Mouse (Mus musculus) c-Kit-positive CD71-positive TER-119-positive erythroid progenitor cells, embryonic 14.5 days (primary cell): ENCODE measurements at regions not wholly inside any gene's neighbourhood (a gene's known extent, or its start where the extent isn't known, plus 50 kb on each side); places are given as distances from the start of the nearest gene placed in this dataset.
A peak's percentile ranks its signal among the peaks of the same experiment; 100 is the strongest.

Experiments
- DNase-seq: peaks from one replicate; pipeline ENCODE4 v3.0.0-alpha.2; 2013; ENCODE audit warnings: low spot score

DNA sequence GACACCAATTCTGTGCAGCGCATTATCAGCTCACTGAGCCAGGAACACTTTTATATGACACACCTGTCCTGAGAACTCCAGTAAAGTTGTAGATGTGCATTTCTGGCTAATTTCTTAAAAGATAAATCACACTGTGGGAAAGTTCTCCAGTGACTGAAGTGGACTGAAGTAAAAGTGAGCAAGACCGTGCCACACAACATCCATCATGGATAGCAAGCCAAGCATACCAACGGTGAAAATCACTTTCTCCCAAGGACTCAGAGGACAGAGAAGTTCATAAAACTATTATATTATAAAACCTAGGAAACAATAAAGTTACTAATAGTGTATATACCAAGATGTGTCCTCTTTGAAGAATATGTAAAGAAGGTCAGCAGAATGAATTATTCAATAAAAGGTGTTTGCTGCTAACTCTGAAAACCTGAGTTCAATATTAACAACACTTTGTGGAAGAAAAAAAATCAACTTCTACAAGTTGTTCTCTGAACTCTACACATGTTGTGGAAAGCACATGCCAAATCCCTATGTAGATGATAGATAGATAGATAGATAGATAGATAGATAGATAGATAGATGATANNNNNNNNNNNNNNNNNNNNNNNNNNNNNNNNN, 298.2 kb upstream of the Igbp1b start:
- DNase-seq: peak; percentile 7

DNA sequence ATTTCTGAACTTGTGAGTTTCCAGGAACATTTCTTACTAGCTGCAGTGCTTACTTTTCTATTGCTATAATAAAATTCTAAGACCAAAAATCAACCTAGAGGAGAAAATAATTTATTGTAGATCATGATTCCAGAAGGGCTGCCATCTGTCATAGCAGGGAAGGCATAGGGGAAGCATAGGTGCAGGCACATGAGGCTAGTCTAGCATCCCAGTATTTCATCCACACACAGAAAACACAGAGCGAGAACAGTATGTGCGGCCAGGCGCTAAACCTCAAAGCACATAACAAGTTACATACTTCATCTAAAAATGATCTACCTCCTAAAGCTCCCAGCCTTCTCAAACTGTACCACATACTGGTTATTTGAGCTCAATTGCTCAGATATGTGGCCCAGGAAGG, 292.5 kb upstream of the Igbp1b start:
- DNase-seq: no peak

DNA sequence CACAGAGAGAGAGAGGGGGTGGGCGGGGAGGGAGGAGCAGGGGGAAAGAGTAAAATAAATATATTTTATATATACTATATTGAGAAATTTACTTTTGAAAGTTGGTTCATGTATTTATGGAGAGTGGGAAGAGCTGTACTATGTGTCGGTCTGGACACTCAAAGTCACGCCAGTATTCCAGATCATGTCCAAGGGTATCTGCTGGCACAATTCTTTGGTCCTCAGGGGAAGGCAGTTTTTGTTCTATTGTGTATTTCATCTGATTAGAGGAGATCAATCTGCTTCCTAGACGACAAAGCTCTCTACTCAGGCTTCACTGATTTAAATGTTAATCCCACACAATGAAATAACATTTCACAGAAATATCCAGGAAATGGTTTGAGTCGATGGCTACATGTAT, 288.3 kb upstream of the Igbp1b start:
- DNase-seq: no peak

DNA sequence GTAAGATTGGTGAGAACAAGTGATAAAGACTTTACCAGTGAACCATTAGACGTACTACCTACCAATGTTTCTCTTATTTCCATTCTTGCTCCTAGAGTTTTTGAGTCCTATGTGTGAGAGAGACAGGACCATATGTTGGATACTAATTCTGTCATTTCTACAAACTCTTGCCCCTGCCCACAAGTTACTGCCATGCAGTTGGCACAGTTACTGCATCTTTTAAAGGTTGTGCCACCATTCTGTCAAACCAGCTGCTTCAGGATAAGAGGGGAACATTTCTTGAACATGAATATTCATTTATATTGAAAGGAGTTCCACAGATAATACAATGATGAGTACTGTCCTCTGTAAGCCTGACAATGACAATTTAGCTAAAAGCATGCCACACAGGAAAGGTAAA, 287.1 kb upstream of the Igbp1b start:
- no peak for DNase-seq

DNA sequence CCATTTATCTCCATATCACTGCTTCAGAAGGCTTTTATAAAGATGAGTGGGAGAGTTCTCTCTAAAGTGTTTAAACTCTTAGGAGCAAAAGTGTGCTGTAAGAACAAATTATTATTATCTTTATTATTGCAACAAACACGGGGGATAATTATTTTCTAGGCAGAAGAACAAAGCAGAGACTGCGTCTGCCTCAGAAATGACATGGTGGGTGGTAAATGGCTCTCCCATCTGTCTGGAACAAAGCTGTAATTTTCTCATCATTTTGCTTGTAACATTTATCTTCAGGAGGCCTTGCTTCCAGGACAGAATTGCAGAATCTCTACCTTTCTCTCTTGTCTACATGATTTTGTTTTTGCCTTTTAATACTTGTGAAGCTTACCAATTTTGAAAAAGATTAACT, 261.8 kb upstream of the Igbp1b start:
- no peak for DNase-seq

DNA sequence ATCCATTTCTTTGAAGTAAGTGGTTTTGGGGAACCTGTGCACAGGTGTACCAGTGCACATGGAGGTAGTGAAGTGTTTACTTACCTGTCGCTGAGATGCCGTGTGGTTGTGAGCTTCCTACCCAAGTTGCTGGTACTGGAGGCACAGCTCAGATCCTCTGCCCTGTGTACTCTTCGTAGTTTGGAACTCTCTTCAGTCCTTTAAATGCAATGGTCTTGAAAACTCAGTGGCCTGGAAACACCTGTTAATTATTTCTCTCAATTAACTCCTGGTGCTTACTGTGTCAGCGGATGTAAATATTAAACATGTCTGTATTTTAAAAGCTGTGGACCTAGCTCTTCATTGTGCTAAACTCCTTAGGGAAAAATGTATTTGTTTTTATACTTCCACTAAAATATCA, 261.2 kb upstream of the Igbp1b start:
- DNase-seq: no peak

DNA sequence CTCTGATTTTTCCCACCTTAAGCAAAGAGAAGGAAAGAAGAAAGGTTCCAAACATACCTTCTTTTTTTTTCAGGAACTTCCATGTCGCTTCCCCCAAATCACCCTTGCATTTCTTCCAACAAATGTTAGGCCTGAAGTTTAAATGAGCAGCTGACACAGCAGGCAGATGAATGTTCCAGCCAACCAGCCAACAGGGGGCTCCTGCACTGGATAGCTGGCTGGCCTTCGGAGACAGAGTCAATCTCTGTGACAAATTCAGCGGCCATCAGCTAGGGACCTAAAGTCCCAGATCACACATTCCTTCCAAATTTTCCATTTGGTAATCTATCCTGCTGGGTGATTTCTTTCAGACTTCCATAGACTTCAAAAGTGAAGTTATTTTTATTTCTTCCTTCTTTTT, 256.6 kb upstream of the Igbp1b start:
- no peak for DNase-seq

DNA sequence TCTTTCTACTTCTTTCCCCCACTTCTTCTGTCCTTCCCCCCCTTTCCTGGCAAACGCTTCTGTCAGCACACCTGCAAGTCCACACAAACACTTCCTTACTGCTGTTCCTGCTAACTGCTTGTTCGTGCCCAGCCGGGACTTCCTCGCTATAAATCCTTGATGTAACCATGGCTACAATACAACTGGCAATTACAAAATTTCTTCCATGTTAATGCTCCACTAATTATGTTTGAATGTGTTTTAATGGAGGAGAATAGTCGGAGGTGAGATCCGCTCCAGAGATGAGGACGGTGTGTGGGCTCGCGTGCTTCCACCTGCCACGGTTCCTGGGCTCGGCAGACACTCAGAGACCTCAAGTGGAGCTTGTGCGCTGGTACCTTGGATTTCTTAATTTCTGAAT, 215.3 kb upstream of the Igbp1b start:
- no peak for DNase-seq

DNA sequence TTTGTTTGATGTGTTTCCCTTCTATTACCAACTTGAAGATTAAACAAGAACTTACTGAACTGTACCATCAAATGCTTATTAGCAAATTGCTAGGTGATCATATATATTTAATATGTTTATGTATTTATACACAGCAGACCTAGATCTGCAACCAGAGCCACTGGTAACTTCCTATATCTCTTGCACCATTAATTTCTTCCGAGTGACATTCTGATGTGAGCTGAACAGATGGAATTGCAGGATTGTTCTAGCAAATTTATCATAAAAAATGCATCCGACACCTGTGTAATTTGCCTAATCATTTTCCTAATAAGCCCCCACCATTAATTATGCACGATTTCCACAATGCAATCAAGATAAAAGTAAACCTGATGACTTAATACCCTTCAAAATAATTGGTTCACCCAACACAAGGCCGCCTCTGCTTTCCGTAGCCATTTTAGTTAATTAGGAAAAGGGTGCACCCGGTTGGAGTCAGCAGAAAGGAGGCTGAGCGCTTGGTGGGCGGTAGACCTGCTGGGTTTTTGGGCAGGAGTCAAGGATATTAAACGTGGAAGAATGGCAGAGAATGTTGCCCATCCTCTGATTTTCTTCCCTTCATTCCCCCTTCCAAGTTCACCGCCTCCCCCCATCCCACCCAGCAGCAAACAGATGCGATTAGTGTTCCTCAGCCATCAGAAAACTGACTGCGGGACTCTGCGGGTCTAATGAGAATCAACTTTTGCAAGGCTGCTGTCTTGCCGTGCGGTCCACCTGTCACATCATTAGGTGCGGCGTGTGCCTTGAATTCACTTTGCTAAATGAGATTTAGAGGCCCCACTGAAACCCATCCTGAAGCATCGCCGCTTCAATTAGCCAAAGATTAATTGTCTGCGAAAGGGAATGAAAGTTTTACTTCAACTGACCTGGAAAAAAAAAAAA, 214.4 kb upstream of the Igbp1b start:
- no peak for DNase-seq

DNA sequence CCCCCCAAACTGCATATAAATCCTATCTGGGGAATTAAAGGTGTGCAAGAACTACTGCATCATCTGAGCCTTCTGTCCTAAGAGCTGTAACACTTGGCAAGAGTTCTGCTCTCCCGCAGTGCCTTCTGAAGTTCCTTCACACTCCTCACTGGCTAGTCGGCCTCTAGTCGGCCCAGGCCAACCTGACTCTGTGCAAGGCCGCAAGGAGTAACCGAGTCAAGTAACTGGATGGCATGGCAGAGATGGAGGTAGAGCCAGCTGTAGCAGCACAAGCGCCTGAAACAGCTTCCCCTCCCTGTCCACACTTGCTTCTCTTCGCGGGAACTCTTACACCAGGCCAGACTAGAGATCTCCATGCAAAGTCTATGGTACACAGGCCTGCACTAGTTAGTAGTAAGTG, 179.7 kb upstream of the Igbp1b start:
- no peak for DNase-seq

DNA sequence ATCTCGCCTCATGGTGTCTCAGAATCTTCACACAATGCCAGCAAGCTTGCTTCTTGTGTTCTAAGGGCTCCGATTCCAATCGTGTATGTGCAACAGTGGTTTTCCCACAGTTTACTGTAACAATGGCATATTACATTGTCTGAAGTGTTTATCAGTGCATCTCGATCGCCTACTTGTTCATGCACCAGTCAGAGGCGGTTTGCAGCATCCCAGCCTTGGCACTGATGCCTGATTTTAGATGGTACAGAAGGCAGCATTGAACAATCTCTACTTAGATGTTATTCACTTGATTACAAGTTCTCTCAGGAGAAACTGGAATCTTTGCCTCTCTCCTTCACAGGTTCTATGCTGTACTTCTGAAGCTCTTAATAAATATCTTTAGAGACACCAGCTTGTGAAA, 176.5 kb upstream of the Igbp1b start:
- no peak for DNase-seq

DNA sequence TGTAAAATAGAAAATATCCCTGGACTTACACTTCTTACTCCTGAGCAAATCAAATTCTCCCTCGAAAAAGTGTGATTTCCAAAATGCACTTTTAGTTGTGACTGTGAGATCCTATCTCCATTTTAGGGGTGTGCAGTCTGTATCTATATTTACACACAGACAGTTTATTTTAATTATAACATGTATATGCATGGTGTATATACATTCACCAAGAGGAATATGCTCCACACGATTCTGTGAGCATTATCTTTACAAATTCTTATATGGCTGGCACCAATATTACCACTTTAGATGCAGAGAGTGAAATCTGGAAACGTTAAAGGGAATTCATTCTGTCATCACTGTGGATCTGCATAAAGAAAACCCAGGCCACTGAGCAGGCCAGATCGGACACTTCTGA, 143.5 kb upstream of the Igbp1b start:
- no peak for DNase-seq

DNA sequence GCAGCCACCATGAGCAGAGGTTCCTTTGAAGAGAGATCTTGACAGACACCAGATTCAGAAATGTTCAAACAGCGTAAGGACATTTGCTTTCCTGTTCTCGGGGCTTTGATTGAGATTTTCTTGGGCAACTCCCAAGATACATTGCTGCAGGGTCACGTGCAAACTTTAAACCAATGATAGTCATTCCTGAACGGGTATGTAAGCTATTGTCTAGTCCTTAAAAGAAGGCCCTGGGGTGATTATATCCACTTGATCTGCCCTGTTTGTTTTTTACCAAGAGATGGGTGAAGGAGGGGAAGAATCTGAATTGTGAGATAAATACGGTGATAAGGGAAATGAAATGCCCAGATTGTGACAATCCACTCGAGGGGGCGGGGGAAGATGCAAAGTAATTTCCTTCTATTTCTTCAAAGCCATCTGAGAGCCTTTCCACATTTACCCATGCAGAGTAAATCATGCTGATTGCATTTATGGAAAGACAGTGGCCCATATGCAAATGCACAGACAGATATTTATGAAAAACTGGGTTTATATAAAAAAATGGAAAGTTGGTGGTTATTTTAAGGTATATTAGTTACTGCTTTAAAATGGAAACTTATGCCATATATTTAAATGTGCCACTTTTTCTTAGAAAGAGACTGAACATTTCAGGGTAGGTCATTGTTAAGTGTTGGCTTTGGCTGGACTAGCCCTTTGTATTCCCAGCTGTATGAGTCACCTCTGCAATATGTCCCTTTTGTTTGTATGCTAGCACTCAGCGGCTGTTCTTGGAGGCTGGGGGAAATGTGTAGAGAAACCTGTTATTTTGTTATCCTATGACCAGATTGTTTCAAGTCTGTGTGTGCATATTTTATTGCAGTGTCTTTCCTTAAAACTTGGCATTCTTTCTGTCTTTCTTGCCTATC, 142.7 kb upstream of the Igbp1b start:
- no peak for DNase-seq

DNA sequence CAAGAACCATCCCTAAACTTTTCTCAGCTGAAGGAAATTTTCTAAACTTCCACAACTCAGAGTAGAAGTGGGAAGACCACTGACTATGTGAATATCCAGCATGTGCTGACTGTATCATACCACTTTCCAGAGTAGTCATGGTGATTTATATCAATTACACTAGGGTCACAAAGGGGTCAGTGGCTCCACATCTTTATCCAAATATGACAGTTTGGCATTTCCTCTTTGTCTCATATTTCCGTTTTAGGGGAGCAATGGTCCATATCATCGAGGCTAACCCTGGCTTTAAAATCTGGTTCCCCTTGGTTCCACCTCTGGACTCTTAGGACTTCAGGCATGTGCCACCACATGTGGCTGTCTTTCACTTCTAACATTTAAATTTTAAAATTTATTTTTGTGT, 136.4 kb upstream of the Igbp1b start:
- DNase-seq: no peak

DNA sequence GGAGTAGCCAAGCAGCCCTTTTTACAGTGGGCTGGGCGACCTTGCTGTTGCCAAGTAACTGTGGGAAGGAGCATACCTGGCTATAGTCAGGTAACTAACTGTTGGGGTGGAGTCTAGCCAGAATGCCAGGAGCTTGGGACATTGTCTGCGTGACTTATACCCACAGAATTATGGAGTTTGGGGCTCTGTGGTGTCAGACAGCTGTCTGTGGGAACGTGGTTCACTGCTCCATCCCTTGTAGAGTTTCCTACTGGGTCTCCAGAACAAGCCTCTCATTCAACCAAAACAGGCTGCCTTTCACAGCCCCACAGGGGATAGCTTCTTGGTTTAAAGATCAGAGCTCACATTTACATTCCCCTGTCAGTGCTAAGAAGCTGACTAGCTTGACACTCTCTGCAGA, 134.5 kb upstream of the Igbp1b start:
- no peak for DNase-seq

DNA sequence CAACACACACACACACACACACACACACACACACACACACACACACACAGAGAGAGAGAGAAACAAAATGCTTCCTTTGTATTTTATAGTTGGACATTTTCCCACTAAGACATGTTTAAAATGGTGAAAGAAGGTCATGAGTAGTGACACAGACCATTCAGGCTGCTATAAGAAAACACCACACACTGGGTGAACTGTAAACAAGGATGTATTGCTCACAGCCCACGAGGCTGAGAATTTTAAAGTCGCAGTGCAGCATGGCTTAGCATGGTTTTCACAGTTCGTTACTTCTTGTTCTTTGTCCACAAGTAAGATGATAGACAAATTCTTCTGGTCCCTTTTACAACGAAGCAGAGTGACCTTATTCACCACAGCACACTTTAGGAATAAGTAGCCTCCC, 124.6 kb upstream of the Igbp1b start:
- no peak for DNase-seq

DNA sequence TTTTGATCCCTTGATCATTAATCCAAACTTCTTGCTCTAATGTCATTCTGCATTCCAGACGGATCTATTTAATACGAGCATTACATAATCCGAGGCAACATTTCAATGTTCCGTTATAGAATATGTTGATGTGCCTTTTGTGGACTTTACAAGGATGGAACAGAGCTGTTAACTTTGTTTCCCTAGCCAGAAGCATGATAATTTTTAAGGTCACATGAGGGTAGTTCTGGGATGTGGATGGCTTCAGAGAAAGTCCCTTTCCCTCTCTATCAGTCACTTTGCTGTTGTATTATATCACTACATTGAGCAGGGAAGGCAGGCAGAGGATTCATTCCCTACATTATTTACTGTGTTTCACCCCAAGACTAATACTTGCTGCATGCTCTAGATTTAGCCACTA, 124.1 kb upstream of the Igbp1b start:
- DNase-seq: no peak

DNA sequence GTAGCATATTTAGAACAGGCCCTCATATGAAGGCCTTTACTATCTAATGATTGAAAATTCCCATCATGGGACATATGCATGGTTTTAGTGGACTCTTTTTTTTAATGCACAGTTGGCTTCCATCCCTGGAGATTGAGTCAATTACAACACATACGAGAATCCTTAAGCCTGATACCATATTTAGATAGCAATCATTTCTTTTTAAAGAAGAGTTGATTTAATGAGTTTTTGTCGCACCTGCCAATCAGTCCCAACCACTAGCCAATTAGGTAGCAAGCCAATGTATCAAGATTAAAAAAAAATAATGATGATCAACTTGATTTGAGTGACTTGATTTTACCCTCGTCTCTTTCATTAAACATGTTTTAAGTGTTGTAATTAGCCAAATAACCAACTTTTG, 103.6 kb upstream of the Igbp1b start:
- no peak for DNase-seq

DNA sequence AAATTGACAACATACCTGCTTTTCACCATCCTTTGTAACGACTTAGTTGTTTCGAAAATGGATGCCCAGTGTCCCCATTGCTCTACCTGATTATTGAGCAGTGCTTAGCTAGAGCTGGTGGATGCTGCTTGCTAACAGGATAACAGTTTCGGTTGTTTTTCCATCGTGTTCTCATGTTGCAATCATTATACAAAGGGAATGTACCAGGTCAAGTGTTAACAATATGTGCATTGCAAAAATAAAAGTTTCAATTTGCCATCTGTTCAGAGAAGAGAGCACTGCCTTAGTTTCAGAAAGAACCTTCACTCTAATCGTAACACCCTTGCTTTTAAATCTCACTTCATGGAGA, 96.6 kb upstream of the Igbp1b start:
- no peak for DNase-seq

DNA sequence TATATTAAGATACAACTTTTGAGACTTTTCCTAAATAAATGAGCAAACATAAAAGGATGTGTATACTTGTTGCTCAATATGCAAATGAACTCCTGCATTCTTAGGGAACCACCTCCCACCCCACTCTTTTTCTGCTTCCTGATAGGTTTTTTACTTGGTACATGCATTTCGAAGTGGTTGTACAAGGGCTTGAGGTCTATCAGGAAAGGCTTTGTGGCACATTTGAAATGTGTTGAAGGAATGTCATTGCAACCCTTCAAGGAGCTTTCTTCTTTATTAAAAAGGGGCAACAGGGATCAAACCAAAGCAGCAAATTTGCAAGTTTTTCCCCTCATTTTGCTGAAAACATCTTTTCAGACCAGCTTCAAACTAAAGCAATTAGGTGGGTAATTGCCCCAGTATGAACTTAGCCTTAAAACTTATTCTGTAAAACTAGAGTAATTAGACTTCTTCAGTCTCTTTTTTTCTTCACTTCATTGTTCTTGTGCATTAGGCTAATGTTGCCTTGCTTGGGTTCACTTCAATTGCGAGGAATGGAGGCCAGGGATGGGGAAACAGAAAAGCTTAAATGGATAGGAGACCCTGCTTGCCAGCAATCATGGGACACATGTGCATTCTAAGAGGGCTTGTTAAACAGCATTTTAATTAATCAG, 96.1 kb upstream of the Igbp1b start:
- no peak for DNase-seq

DNA sequence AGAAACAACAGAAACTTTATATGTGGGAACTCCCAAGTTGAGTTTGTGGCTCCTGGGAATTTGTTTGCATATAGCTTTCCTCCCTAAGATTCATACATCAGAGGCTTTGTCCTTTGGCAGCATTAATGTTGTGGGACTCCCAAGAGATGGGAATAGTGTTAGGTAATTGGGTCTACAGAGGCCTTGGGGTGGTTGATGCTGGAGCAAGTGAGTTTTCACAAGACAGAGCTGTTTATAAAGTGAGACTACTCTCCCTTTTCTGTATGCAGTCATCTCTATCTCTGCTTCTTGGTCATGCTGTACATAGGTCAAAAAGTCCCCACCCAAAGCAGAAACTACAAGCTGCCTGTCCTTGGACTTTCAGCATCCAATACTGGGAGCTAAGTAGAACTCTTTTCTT, 59.4 kb upstream of the Igbp1b start:
- DNase-seq: no peak
